Mouse (Mus musculus) embryonic fibroblast, embryonic 13.5 days (primary cell): ENCODE data around the gene Epha5. TPM values are rescaled to one million over a fixed set of nuclear protein-coding genes. Genes with fewer than 3 reads are reported as not detected.

Source experiments
- H3K27ac ChIP-seq: 2 replicates; pipeline ENCODE4 v1.5.1; 2012; ENCODE audit warnings: low read length, control low read depth, inconsistent platforms; ENCODE audit not compliant: insufficient read depth
- H3K4me1 ChIP-seq: 2 replicates; pipeline ENCODE4 v1.6.1; 2011; ENCODE audit warnings: low read length; ENCODE audit not compliant: control insufficient read depth, insufficient read depth
- H3K4me3 ChIP-seq: 2 replicates; pipeline ENCODE4 v1.5.1; 2011; ENCODE audit warnings: mild to moderate bottlenecking, control low read depth, low read length; ENCODE audit not compliant: insufficient read depth
- CTCF ChIP-seq: IDR thresholded peaks from 2 replicates; pipeline ENCODE4 v1.5.1; 2011; ENCODE audit warnings: mild to moderate bottlenecking, control low read depth, low read length, moderate library complexity, borderline replicate concordance; ENCODE audit not compliant: insufficient read depth
- POLR2A ChIP-seq: IDR thresholded peaks from 2 replicates; pipeline ENCODE4 v1.6.1; 2011; ENCODE audit warnings: low read depth, mild to moderate bottlenecking, control low read depth, low read length, moderate library complexity
- polyA plus RNA-seq: library from polyadenylated mRNA; stranded (reverse); fragments of >200 nt; gene quantifications from 2 replicates; pipeline ENCODE4 v1.2.4, GENCODE M21; 2011; ENCODE audit warnings: low read depth; ENCODE audit not compliant: missing spikeins, insufficient read length

Gene Epha5
- polyA plus RNA-seq, 1 experiment, result 1.6 TPM

- no peaks in the 10 kb centered on the region for H3K4me1 ChIP-seq
- no peak overlapping the region for H3K27ac ChIP-seq
- TF ChIP-seq POLR2A (no peak), CTCF (no peak)
- H3K4me3 ChIP-seq, result no peak overlapping the region
These were observed 223.8 kb downstream of the Epha5 start for GRCm38 (mm10) chr5:84193348-84193747.

- TF ChIP-seq POLR2A (no peak), CTCF (no peak)
- no peaks in the 10 kb centered on the region for H3K4me1 ChIP-seq
- H3K4me3 ChIP-seq, result no peak overlapping the region
- no peak overlapping the region for H3K27ac ChIP-seq
These were observed 233.0 kb downstream of the Epha5 start for GRCm38 (mm10) chr5:84184189-84184588.

DNA sequence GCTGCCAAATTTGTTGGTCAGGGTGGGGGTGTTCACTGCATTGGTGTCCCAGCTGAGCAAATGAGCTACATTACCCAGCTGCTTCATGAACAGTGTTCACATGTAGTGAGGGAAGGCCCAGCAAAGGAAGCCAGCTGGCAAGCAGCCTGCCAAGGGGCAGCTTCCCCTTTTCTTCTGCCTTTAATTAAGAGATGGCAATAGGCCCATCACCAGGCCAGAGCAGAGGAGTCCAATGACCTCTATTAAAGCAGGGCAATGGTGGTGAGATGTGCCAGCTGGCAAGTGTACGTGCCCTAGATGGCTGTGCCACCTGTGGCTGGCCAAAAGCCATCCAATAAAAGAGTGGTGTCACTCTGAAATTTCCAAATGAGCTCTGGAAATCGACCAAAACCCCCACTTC lies 264.1 kb downstream of the Epha5 start:
- no peaks in the 10 kb centered on the region for H3K4me1 ChIP-seq
- no peak overlapping the region for H3K4me3 ChIP-seq
- TF ChIP-seq POLR2A (no peak), CTCF (no peak)
- H3K27ac ChIP-seq, result no peak overlapping the region

- TF ChIP-seq POLR2A (no peak), CTCF (no peak)
- no peaks in the 10 kb centered on the region for H3K4me1 ChIP-seq
- no peak overlapping the region for H3K27ac ChIP-seq
- H3K4me3 ChIP-seq, result no peak overlapping the region
These were observed 275.0 kb downstream of the Epha5 start for GRCm38 (mm10) chr5:84142138-84142537.

DNA sequence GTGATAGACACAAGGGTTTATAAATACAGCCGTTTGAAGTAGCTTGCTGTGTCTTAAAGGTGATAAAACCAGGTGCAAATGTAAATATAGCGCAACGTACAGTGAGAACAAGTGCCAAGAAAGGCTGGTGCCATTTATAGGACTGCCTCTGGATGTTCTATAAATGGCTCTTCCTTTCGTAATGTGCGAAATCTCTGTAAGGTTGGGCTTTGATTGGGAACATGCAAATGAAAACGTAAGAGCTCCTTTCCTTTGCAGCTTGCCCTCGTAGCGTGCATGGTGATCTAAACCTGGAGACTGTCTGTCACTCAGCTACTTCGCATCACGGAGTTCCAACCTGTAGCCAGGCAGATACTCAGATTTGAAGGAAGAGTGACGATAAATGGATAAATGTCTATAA lies 321.2 kb downstream of the Epha5 start:
- no peak overlapping the region for H3K27ac ChIP-seq
- no peak overlapping the region for H3K4me3 ChIP-seq
- no peaks in the 10 kb centered on the region for H3K4me1 ChIP-seq
- TF ChIP-seq POLR2A (no peak), CTCF (no peak)

- Histone ChIP-seq H3K4me1 (no peaks in the 10 kb centered on the region), H3K4me3 (no peak overlapping the region), H3K27ac (no peak overlapping the region)
- no peak for TF ChIP-seq POLR2A
- TF ChIP-seq CTCF, result no peak
These were observed 335.9 kb downstream of the Epha5 start for GRCm38 (mm10) chr5:84081321-84081720.

DNA sequence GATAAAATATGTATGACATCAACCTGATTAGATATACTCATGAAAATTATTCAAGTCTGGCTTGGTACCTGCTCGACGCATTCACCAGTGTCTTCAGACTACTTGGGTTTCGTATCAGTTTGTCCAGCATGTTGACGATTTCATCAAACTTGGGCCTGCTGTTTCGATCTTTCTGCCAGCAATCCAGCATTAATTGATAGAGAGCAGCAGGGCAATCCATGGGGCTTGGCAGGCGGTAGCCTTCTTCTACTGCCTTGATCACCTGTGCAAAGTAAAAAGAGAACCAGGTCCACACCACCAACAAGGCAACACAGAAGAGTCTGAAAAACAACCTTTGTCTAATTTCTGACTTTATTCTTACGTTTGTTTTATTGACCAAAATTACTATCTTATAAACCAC lies 346.2 kb downstream of the Epha5 start:
- H3K4me1 ChIP-seq, result no peaks in the 10 kb centered on the region
- no peak overlapping the region for H3K27ac ChIP-seq
- no peak overlapping the region for H3K4me3 ChIP-seq
- TF ChIP-seq CTCF, result no peak

DNA sequence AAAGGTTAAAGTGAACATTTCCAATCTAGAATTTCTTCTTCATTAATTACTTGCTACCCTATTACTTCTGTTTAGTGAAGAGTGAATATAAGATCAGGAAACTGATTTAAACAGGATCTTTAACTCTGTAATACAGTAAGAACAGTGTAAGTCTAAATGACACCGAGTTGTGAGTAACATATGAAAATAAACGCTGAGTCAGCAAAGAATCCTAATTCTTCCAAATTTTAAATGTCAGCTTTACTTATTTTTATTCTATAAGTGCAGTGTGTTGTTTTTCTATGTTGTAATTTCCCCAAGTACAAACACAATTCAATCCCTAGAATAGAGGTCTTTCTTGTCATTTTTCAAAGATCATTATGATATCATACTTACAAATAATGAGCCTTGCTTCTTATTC lies 363.3 kb downstream of the Epha5 start:
- TF ChIP-seq POLR2A (no peak), CTCF (no peak)
- H3K4me3 ChIP-seq, result no peak overlapping the region
- H3K27ac ChIP-seq, result no peak overlapping the region
- H3K4me1 ChIP-seq, result no peaks in the 10 kb centered on the region

DNA sequence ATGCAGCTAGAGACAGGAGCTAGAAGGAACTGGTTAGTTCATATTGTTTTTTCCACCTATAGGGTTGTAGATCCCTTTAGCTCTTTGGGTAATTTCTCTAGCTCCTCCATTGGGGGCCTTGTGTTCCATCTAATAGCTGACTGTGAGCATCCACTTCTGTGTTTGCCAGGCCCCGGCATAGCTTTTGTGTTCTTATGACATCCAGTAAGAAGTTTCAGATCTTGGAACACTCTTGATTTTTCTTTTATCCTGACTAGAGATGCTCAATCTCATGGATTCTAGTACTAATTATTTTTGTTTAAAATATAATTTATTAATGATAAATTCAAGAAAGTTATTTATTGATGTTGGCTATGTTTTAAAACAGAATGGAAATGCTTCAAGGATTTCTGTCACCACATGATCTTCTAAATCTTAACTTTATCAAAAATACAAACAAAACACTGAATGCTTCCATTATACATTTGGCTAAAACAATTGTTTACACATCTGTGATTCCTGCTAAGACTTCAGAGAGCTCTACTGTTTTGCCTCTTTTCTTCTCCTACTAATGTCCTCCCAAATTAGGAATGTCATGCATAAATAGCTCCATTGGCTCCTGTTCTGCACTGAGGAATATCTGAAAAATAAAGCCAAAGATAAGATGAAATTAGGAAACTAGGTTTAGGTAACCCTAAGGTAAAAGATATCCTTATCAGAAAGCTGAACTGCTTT lies 379.8 kb downstream of the Epha5 start:
- Histone ChIP-seq H3K4me3 (no peak overlapping the region), H3K4me1 (no peaks in the 10 kb centered on the region), H3K27ac (no peak overlapping the region)
- TF ChIP-seq POLR2A, result no peak
- no peak for TF ChIP-seq CTCF
